Mouse (Mus musculus): ENCODE results near the gene Zfhx3.
A peak's percentile ranks its signal among the peaks of the same experiment; 100 is the strongest.

Zfhx3 gene

DNA sequence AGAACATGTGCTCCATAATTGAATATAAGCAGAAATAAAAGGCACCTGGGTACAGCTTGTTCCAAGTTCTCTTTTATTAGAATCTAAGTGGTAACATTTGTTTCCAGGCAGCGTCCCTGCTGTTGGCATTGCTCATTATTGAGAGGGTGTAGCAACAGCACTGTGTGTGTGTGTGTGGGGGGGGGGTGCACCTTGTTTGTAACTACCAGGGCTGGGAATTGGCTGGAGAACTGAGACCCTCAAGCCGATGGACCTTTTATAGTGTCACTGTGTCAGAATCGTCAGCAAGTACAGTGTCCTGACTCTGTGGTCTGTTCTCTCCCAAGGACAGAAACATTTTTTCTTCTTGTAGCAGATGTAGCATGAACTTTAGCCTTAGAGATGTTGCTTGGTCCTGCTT, 77.2 kb downstream of the Zfhx3 start:
- DNase-seq = no peak

DNA sequence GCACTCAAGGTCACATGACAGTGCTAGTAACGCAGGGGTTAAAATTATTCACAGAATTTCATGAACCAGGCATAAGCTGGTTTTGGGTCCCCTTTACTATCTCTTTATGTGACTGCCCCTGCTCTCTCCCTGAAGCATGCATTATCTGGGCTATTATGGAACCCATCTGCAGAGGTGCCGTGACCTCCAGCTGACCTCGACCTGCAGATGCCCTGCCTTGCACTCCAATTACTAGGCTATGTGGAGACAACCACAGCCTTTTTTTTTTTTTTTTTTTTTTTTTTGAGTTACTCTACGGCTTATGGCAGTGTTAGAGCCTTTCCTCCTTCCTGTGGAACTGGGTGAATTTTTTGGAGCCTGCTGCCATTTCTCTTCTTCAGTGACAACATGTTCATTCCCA, 80.0 kb downstream of the Zfhx3 start:
- peak; percentile 40 for DNase-seq

DNA sequence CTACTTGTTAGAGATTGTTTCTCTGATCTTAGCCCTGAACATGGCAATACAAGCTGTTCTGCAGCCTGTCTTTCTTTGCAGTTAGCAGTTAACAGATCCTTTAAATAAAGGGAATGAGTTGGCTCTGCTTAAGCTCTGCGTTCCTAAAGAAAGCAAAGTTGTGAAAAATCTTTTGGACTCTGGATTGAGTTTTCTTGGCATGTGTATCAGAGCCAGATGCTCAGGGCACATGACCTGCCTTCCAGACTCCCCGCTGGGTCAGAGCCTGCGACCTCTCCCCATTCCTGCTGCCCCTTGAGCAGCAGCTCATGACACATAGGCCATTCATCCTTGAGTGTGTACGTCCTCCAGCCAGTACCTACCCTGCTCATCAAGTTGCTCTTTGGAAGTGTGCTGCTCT, 81.9 kb downstream of the Zfhx3 start:
- DNase-seq = no peak

DNA sequence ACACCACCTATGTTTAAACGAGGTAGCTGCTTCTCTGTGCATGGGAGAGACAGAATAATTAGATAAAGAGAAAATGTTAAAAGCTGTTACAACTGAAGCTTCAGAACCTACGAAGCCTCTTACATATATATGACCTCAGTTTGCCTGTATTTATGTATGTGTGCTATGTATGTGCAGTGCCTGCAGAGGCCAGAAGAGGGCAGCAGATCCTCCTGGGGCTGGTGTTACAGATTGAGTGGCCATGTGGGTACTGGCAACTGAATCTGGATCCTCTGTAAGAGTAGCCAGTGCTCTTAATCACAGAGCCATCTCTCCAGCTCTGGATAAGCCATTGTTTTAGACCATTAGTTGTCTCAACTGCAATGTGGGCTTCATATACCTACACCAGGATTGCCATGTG, 82.8 kb downstream of the Zfhx3 start:
- no peak for DNase-seq

DNA sequence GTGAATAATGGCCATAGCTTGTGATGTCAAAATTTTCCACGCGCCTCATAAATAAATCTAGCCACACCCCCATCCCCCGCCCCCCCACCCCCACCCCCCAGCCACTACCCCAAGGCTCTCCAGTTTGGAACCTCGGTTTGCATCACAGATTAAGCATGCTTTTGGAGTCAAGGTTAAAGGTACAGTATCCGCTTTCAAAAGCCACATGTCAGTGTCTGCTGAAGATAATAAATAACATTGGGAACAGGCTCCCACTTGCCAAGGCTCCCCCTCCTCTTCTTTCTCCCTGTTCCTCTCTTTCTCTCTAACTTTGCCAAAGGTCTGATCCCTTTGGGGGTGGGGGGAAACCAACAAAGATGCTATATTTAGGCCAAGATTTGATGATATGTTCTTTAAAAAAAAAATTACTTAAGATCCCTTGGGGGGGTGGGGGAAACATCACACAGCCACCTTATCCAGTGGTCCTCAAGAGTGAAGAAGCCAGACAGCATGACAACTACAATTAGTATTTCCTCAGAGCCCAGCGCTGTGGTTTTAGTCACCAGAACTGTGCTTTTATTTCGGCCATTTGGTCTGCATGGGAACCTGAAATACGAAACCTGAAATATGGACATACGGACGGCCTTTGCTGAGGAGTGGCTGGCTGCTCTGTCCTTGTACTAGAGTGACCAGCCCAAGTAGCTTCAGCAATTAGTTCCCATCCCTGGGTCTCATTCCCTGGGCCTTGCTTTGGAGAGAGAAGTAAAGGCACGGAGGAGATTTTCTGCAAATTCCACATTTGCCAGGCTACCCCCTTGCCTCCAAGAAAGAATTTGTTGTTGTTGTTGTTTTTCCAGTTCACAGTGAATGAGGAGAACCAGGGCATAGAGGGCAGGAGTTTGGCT, 84.4 kb downstream of the Zfhx3 start:
- DNase-seq = peak; percentile 12

DNA sequence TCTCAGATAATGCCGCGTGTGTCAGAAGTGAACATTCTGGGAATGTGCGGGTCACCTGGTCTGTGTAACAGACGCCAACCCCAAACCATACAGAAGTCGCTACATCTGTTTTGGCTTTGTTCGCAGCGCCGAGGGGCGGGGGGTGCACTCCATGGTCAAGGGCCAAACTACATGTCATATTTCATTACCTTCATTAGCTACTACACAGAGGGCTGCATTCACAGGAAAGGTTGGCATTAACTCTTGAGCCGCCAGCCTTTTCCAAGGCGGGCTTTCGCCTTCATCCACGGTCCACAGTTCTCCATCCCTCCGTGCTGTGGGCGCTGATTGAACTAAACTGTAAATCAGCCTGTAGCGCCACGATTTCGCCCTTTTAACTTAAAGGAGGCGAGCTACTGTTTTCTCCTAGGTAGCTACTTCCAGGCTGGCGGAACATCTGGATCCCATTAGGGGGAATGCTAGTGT, 85.1 kb downstream of the Zfhx3 start:
- DNase-seq = peak; percentile 87

DNA sequence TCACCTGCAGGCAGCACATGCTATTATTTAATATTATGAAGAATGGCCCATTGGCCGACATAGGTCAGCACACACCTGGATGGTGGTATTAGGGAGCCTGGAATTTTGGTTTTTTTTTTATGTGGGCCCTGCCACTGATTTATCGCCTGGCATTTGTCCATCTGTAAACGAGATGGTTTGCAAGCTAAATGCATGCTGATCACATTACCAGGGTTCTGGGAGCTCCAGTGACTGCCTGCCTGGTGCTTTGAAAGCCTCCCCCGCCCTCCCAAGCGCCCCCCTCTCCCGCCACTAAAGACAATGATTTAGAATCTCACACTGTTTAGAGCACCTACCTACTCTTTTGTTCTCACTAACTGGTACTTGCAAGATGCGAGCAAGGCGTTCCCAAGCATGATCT, 86.0 kb downstream of the Zfhx3 start:
- DNase-seq = no peak

DNA sequence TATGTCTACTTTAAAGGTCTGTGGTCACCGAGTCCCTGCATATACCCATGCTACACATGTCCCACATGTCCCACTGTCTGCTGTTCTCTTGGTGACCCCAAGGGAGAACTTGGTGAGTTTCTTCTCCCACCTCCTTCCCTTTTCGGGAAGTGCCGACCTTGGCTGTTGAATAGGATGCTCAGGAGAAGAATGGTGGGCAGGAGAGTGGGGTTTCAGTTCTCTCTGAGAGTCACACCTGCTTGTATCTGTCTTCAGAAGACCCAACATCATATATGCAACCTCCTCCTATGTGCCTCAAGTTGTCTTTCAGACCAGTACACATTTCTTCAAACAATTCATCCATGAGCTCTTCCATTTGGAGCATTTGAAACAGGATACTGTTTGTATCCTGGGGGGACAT, 88.7 kb downstream of the Zfhx3 start:
- no peak for DNase-seq

DNA sequence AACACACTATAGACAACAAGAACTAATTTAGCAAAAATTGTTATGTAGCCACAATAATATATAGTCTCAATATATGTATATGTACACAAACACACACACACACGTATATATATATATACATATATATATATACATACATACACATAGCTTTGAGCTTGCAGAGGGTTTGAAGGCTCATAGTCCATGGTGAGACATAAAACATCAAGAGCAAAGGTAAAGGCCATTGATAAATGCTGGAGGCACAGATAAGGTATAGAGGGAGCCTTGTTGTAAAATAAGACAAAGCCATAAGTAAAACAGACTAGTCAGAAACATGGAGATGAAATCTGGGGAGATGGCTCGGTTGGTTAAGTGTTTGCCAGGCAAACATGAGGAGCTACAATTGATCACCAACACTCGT, 91.6 kb downstream of the Zfhx3 start:
- no peak for DNase-seq

DNA sequence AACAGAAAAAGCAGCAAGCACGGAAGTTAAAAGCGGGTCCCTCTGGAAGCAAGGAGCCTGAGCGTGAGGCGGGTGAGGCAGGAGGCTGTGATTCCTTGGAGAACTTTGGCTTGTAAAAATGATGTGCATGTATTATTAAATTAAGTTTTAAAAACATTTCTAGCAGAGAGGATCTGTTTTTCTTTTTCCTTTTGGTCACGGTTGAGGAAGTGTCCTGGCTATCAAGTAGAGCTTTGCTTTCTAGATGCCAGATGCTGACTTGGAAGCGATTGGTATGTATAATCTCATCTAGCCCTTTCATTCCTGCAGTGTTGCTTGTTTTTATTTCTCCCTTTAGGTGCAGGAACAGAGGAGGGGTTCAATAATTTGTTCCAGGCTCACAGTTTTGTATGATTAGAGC, 92.3 kb downstream of the Zfhx3 start:
- no peak for DNase-seq

DNA sequence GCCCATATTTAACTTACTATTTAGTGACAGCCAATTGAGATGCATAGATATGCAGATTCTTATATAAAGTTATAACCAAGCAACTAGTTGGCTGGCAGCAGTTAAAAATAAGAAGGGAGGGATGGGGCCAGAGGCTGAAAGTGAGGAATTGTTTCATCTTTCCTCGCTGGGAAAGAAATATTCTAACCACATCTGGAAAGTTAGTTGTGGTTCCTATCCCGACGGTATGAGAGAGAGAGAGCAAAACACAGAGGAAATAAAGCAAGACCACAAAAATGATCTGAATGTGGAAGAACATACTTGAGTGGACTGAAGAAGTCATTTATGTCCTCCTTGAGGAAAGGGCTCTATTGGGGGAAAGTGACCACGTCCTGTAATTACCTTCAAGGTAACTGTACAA, 101.2 kb downstream of the Zfhx3 start:
- DNase-seq = no peak

DNA sequence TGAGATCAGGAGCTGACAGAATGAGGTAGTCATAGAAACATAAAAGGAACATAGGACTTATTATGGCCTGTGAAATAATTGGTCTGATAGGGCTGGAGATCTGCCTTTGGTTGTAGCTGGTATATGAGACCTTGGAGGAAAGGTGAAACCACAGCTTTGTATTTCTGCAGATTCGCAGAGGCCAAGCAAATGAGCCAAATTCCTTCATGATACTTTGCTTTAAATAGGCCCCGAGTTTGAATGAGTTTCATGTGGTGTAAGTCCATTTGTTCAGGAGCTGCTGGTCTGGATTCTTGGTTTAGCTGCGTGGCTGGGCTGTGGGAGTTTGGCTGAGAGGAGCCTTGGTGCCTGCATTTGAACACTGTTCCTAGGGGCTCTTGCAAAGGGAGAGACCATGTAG, 101.7 kb downstream of the Zfhx3 start:
- DNase-seq = no peak

DNA sequence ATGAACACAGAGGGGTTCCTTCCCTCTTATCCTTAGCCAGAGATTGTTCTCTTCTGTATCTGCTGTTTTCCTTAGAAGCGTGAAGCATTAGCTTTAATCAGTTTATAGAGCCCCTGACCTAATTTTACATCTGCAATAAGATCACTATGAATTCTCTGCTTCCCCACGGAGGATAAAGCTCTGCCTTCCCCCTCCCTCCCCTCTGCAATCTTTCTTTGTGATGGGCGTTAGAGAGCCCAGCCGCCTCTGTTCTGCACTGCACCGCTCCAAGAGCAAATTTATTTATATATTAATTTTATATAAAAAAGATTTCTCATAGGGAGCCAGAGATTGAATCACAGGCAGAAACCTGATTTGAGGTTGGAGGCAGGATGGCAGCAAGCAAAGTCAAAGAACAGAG, 113.8 kb downstream of the Zfhx3 start:
- DNase-seq = peak; percentile 16

DNA sequence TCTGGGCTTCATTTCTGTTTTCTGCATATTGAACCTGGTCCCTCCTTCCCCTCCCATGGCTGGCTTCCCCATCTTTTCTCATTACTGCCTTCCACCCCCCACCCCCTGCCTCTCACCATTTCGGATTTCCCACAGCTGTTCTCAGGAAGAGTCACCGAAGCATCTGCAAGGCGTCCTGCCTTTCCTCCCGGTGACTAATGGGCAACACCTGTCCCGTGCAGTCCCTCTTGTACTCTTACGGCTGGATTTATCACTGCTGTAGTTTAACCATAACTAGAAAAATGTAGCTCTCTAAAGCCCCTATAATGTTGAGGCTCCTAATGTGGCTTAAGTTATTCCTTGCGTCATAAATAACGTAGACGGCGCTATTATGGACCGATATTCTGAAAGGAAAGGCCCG, 119.5 kb downstream of the Zfhx3 start:
- DNase-seq = no peak

DNA sequence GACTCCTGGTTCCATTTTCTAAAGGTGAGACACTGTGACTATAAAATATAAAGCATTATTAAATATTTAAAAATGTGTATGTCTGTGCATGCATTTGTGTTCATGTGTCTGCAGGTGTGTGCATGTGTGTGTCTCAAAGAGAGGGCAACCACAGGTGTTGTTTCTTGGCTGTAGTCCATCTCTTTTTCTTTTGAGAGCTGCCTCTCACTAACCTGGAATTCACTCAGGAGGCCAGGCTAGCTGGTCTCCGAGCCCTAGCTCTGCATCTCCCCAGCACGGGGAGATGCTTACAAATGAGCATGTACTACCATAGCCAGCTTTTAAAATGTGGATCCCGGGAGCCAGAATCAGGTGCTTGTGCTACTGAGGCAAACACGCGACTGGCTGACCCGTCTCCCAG, 124.7 kb downstream of the Zfhx3 start:
- no peak for DNase-seq

DNA sequence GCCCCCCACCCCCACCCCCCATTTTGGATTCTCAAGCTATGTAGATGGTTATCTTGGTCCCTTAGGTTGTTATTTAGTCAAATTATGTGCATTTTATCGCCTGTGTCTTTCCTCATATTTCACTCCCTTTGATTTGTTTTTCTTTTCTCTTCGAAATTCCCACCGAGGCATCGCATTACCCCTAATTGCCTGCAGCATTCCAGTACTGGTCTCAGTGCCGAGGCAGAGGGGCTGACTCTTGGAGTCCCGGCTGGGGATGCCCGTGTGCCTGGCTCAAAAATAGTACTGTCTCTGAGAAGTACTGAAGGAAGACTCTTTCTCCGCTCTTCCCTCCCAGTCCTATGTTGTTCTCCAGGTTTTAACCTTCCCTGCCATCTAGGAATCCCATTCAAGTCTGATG, 125.8 kb downstream of the Zfhx3 start:
- no peak for DNase-seq

DNA sequence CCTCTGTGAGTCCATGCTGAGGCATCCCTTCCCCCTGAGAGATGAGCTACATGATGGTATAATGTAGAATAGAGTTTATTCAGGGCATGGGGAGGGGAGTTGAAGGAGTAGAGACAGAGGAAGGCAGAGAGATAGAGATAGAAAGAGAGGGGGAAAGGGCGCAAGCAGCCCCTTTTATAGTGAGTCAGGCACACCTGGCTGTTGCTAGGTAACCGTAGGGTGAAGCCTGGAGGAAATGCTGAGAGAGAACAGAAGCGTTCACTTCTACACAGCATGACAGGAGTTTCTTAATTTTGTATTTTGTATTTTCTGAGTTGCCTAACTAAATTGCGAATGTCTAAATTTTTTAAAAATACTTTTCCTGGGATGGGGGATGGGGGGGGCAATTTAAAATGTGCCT, 128.0 kb downstream of the Zfhx3 start:
- no peak for DNase-seq

DNA sequence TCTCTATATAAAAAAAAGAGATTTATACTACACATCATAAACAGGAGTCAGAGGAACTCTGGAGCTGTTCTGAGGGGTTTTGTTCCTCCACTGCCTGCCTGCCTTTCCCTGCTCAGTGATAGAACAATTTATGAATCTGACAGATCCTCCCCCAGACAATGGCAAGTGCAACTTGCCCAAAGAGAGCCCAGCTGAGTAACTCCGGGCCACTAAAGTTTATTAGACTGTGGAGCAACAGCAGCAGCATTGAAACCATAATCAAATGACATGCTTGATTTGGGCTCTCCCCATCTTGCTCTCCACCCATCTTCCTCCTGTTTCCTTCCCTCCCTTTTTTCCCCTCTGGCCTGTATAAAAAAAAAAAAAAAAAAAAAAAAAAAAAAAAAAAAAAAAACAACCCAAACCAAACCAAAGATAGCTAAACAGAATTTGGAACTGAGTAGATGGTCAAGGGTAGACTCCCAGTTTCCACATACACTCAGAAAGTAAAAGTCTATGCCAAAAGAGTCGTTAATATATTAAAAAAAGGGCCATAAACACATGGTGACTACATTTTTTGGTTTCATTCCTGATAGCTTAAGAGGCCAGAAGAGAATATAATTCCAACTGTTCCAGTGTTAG, 129.8 kb downstream of the Zfhx3 start:
- peak; percentile 61 for DNase-seq

DNA sequence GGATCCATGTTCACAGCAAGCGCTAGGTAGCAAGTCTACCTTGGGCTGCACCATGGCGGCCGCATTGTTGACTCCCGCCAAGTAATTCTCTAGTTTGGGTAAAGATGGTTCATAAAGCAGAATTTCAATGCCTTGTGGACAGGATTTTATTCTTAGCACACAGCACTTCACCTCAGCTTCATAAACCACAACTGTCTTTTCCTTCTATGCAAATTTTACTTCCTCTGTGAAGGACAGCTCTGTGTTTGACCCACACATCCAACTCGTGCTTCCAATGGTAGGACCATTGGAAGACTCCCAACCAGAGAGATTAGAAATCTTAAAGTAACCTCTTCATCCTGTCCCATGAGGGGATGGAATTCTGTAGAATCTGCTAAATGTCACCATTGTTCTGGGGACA, 130.4 kb downstream of the Zfhx3 start:
- no peak for DNase-seq

DNA sequence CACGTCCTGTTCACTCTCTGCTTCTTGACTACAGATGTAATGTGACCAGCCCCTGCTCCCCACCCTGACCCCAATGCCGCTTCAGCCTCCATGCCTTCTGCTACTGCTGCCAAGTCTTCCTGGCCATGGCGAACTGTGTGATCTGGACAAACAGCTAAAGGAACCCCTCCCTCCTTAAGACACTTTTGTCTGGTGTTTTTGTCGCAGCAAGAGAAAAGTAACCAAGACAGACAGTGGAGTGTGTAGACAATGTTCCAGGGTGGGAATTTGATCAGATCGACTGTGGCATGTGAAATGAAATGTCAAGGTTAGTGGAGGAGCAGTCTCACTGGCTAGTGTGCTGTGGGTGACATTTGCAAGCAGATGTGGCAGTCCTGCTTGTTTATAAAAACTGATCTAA, 132.7 kb downstream of the Zfhx3 start:
- DNase-seq = peak; percentile 56

DNA sequence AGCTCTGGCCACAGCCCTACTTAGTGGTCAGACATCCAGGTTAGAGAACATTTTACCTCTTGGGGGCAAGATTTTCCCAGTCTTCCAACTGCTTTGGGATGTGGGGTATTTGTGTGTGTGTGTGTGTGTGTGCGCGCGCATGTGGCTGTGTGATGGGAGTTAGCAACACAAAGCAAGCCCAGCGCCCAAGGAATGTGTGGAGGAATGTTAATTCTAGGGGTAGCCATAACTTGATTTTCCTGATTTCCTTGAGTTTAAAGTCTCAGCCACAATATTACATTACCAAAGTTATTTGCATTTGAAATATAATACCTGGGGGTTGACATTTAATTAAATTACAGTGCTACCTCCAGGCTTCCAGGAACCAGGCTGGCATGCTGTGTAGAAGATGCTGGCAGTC, 136.3 kb downstream of the Zfhx3 start:
- DNase-seq = no peak

DNA sequence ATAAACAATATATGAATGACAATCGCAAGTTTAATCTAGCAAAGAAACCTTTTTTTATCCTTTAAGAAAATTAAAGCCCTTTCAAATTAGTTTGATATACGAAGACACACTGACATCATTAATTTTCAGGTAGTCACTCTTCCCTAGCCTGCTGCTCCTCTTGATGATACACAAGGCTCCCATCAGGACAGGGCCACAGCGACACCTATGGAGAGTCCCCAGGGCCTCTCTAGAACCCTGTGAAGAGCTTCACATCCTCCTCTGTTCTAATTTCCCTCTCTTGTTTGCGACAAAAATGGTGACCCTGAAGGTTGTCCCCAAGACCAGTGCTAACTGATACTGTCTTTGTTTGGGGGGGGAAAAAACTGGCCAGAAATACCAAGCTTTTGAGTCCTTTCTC, 144.5 kb downstream of the Zfhx3 start:
- DNase-seq = no peak

DNA sequence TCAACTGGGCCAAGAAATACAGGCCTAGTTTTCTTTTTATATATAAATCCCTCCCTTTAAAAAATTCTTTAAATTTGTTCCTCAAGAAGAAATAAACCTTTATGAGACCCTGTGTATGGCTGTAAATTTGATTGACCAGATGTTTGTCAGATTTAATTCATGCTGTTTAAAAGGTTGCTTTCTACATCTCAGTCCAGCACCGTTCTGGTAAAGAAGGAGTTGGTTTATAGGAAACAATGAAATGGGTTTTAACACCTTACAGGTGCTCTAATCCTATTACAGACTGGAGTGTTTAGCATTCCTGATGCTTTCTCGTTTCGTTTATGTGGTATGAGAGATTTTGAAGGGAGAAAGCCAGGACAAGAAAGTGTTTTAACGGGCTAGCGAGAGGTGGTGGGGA, 147.2 kb downstream of the Zfhx3 start:
- DNase-seq = no peak

DNA sequence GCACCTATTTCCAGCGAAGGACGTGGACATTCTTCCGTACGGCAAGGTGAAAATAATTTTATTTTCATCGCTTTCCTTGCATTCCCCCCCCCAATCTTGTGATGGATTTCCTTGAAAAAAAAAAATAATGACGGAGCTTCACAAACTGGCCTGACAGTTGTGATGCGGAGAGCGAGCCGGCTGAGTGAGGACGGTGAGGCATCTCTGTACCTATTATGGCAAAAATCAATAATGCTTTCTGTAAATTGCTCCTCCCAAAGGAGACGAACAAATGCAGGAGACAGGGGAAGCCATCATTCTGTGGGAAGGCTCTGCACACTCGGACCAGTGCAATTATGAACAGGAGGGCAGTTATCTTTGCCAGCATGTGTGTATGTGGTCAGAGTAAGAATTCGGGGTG, 156.2 kb downstream of the Zfhx3 start:
- no peak for DNase-seq

DNA sequence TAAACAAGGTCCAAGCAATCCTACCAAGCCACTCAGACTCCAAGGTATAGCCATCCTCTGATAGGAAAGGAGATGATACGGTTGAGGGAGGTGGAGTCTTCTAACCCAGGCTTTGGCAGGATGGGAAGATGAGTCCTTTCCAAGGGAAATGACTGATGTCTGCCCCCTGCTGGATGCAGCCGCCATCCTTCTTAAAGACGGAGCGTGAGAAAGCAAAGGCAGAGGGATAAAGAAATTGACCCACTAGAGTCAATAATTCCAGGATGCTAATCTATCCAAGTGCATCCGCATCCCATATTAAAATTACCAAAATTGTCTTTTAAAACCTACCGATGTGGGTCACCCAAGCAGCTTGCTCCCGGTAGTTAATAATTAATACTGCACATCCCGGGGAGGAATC, 158.7 kb downstream of the Zfhx3 start:
- peak; percentile 59 for DNase-seq

Data from retina, postnatal 1 day (tissue).